Mouse (Mus musculus) C2C12 (cell line): Measurements from ENCODE around the gene Acap1. TPM values are rescaled to one million over a fixed set of nuclear protein-coding genes. Genes with fewer than 3 reads are reported as not detected.

ENCODE experiments used
- H3K27me3 ChIP-seq: one replicate; pipeline ENCODE4 v1.6.1; 2011; ENCODE audit not compliant: control insufficient read depth, insufficient read depth, insufficient read length
- H3K36me3 ChIP-seq: one replicate; pipeline ENCODE4 v1.6.1; 2011; ENCODE audit not compliant: control insufficient read depth, insufficient read depth
- H3K4me3 ChIP-seq: one replicate; pipeline ENCODE4 v1.5.1; 2011; ENCODE audit warnings: mild to moderate bottlenecking, control low read depth; ENCODE audit not compliant: poor library complexity, insufficient read depth, severe bottlenecking
- H3K79me2 ChIP-seq: one replicate; pipeline ENCODE4 v1.6.1; 2011; ENCODE audit not compliant: control insufficient read depth, insufficient read depth
- H3K79me3 ChIP-seq: one replicate; pipeline ENCODE4 v1.6.1; 2011; ENCODE audit warnings: low read depth, control low read depth
- H3ac ChIP-seq: one replicate; pipeline ENCODE3; 2011; ENCODE audit warnings: low read depth; ENCODE audit not compliant: control insufficient read depth, insufficient read length
- CEBPB ChIP-seq: IDR thresholded peaks from one replicate; pipeline ENCODE4 v1.6.1; 2011; ENCODE audit warnings: low read depth, mild to moderate bottlenecking, control low read depth, moderate library complexity
- CTCF ChIP-seq: IDR thresholded peaks from one replicate; pipeline ENCODE4 v1.5.1; 2011; ENCODE audit not compliant: control insufficient read depth, insufficient read depth, insufficient read length
- FOSL1 ChIP-seq: IDR thresholded peaks from one replicate; pipeline ENCODE4 v1.8.0; 2011; ENCODE audit warnings: mild to moderate bottlenecking, low read length; ENCODE audit not compliant: poor library complexity, insufficient read depth, severe bottlenecking
- MAX ChIP-seq: IDR thresholded peaks from one replicate; pipeline ENCODE4 v1.6.1; 2011; ENCODE audit warnings: mild to moderate bottlenecking, control low read depth
- MYOD1 ChIP-seq: IDR thresholded peaks from one replicate; pipeline ENCODE4 v1.6.1; 2011; ENCODE audit warnings: low read depth; ENCODE audit not compliant: control insufficient read depth, insufficient read length
- MYOG ChIP-seq: IDR thresholded peaks from one replicate; pipeline ENCODE4 v1.6.1; 2011; ENCODE audit not compliant: control insufficient read depth, insufficient read length; ENCODE audit errors: extremely low read depth
- USF1 ChIP-seq: IDR thresholded peaks from one replicate; pipeline ENCODE4 v1.6.1; 2011; ENCODE audit warnings: low read depth, mild to moderate bottlenecking, control low read depth, moderate library complexity
- long read RNA-seq, 2 experiments: library from polyadenylated mRNA; unstranded; transcript quantifications; one replicate each; pipeline ENCODE4 v2.0.0; 2019 to 2020
- polyA plus RNA-seq: library from polyadenylated mRNA; unstranded; fragments of >200 nt; fragmentation: generic; extraction: Trizol; gene quantifications from one replicate; pipeline ENCODE4 v1.2.1, GENCODE M21; 2012; ENCODE audit warnings: missing spikeins

Gene Acap1
- 0.21 TPM for polyA plus RNA-seq
- long read RNA-seq, experiment 1, result 0 reads
- long read RNA-seq, experiment 2, partial matches to known transcripts, result 0 of 1 reads
- long read RNA-seq, experiment 2, other reads (novel, unspliced or antisense), result 0 of 1 reads

DNA sequence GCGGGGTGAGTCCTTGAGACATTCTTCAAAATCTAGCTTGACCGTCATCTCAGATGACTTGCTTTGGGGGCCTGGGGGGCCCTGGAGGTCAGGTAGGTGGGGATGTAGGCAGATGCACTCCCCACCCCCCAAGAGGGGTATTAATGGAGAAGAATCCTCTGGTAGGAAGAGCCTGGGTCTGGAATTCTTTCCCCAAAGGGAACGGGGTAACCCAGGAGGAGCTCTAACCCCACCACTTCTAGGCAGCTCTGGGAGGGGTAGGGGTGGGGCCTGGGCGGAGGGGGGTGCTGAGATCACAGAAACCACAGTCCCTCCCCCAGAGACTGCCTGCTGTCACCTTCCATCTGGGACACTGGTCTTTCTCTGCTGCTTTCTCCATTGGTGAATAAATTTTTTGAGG, at the start of gene Acap1:
Gene Acap1, minus strand, starts transcription at position 249 of the 400 bp plus-strand sequence.
- Histone ChIP-seq H3K4me3 (no peak within 1 kb of the TSS), H3K79me2 (no peaks in the 10 kb centered on the region), H3ac (no peak within 1 kb of the TSS), H3K79me3 (no peaks in the 10 kb centered on the region), H3K36me3 (no peaks in the 10 kb centered on the region), H3K27me3 (no peaks in the 10 kb centered on the region)
- TF ChIP-seq CTCF, result no peak
- no peak for TF ChIP-seq MYOD1
- no peak for TF ChIP-seq MYOG
- TF ChIP-seq MAX, result no peak
- no peak for TF ChIP-seq FOSL1
- TF ChIP-seq CEBPB, result no peak
- no peak for TF ChIP-seq USF1

GRCm38 (mm10) chr11:69940962-69941361, 45.6 kb upstream of the Acap1 start:
- no peaks in the 10 kb centered on the region for H3K36me3 ChIP-seq
- no peak overlapping the region for H3ac ChIP-seq
- TF ChIP-seq USF1, result no peak
- no peak for TF ChIP-seq MAX
- TF ChIP-seq FOSL1, result no peak
- no peak for TF ChIP-seq MYOD1
- no peak for TF ChIP-seq CEBPB
- TF ChIP-seq CTCF, result no peak
- no peak for TF ChIP-seq MYOG
- no peaks in the 10 kb centered on the region for H3K79me3 ChIP-seq
- no peak overlapping the region for H3K4me3 ChIP-seq
- H3K27me3 ChIP-seq, result peaks cover 52% of the 10 kb centered on the region
- H3K79me2 ChIP-seq, result no peaks in the 10 kb centered on the region

GRCm38 (mm10) chr11:69939731-69940130, 44.4 kb upstream of the Acap1 start:
- peaks cover 61% of the 10 kb centered on the region for H3K27me3 ChIP-seq
- H3K79me2 ChIP-seq, result no peaks in the 10 kb centered on the region
- H3K79me3 ChIP-seq, result no peaks in the 10 kb centered on the region
- H3ac ChIP-seq, result no peak overlapping the region
- H3K36me3 ChIP-seq, result no peaks in the 10 kb centered on the region
- H3K4me3 ChIP-seq, result no peak overlapping the region
- no peak for TF ChIP-seq FOSL1

DNA sequence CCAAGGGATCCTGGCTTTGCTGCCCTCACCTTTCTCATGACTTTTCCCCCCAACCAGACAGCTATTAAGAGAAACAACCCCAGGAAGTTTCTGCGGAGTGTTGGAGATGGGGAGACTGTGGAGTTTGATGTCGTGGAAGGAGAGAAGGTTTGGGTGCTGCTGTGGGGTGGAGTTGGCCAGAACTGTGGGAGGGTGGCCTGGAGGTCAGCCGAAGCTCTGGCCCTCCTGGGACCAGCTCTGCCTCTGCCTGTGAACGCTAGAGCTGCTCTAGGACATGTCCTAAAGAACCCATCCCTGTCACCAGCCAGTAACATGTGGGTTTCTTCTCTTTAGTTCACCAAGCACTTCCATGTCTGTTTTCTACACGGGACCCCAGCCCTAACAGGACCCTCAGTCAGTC, 43.8 kb upstream of the Acap1 start:
- no peaks in the 10 kb centered on the region for H3K79me3 ChIP-seq
- peaks cover 61% of the 10 kb centered on the region for H3K27me3 ChIP-seq
- no peaks in the 10 kb centered on the region for H3K36me3 ChIP-seq
- no peak overlapping the region for H3ac ChIP-seq
- no peak overlapping the region for H3K4me3 ChIP-seq
- H3K79me2 ChIP-seq, result no peaks in the 10 kb centered on the region
- no peak for TF ChIP-seq USF1
- no peak for TF ChIP-seq CEBPB
- TF ChIP-seq FOSL1, result no peak
- TF ChIP-seq MYOD1, result no peak
- no peak for TF ChIP-seq MYOG
- no peak for TF ChIP-seq CTCF
- no peak for TF ChIP-seq MAX

GRCm38 (mm10) chr11:69938401-69938979, 43.2 kb upstream of the Acap1 start:
- Histone ChIP-seq H3ac (no peak overlapping the region), H3K36me3 (no peaks in the 10 kb centered on the region), H3K27me3 (peaks cover 61% of the 10 kb centered on the region), H3K79me2 (no peaks in the 10 kb centered on the region), H3K79me3 (no peaks in the 10 kb centered on the region), H3K4me3 (no peak overlapping the region)
- no peak for TF ChIP-seq MAX
- TF ChIP-seq MYOD1, result no peak
- no peak for TF ChIP-seq CTCF
- no peak for TF ChIP-seq USF1
- no peak for TF ChIP-seq CEBPB
- TF ChIP-seq FOSL1, result no peak
- TF ChIP-seq MYOG, result no peak

GRCm38 (mm10) chr11:69937834-69938233, 42.5 kb upstream of the Acap1 start:
- Histone ChIP-seq H3K79me2 (no peaks in the 10 kb centered on the region), H3K4me3 (no peak overlapping the region), H3ac (no peak overlapping the region), H3K36me3 (no peaks in the 10 kb centered on the region), H3K27me3 (peaks cover 56% of the 10 kb centered on the region), H3K79me3 (no peaks in the 10 kb centered on the region)
- TF ChIP-seq FOSL1 (no peak), MYOD1 (no peak), CTCF (no peak), MAX (no peak), USF1 (no peak)
